Mouse (Mus musculus): ENCODE measurements at regions not wholly inside any gene's neighbourhood (a gene's known extent, or its start where the extent isn't known, plus 50 kb on each side); places are given as distances from the start of the nearest gene placed in this dataset.
A peak's percentile ranks its signal among the peaks of the same experiment; 100 is the strongest.

DNA sequence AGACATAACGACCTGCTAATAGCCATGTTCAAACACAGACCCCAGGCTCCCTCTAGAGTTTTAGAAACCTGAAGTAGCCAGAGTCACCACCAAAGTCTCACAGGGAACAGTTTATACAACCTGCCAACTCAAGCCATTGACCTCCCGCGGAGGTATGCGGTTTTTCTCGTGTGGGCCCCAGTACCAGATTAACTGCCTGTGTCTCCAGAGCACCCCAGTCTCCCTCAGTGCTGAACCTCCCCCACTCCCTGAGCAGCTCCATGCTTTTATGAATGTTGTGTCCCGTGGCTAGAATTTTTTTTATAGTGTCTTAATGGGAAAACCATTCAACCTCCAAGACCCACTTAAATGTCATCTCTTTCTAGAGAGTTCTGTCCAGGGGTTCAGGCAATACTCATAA is 98.5 kb upstream of the Gm34302 start:
- Histone ChIP-seq H3K27me3 (replicated peaks; ENCODE audit: control insufficient read depth, insufficient read depth, low read length) (no peaks in the 10 kb centered on the region), H3K36me3 (ENCODE audit: control insufficient read depth, insufficient read depth, low read length) (no peaks in the 10 kb centered on the region), H3K4me2 (ENCODE audit: low read depth, low read length) (no peak overlapping the region), H3K27ac (ENCODE audit: low read length) (no peak overlapping the region), H3K9me3 (ENCODE audit: control insufficient read depth, low read length) (no peaks in the 10 kb centered on the region), H3K4me1 (ENCODE audit: control insufficient read depth, insufficient read depth, low read length) (no peaks in the 10 kb centered on the region), H3K4me3 (ENCODE audit: low read length) (no peak overlapping the region), H3K9ac (ENCODE audit: low read depth, low read length) (no peak overlapping the region)
- no peak for ATAC-seq
- 35% methylated on average over 6 of the region's 6 CpGs for WGBS

GRCm38 (mm10) chr3:63570607-63571353 is 87.1 kb upstream of the Gm34302 start:
- H3K27ac ChIP-seq (ENCODE audit: low read length), result no peak overlapping the region
- ATAC-seq, result peak; percentile 68

DNA sequence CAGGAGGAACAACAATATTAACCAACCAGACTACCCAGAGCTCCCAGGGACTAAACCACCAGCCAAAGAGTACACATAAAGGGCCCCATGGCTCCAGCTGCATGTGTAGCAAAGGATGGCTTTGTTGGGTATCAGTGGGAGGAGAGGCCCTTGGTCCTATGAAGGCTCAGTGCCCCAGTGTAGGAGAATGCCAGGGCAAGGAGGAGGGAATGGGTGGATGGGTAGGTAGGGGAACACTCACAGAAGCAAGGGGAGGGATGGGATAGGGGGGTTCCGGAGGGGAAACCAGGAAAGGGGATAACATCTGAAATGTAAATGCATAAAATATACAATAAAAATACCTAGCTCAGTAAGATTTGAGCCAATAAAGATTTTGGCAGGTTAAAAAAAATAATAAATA is 86.4 kb upstream of the Gm34302 start:
- Histone ChIP-seq H3K4me2 (ENCODE audit: low read depth, low read length) (no peak overlapping the region), H3K9me3 (ENCODE audit: control insufficient read depth, low read length) (no peaks in the 10 kb centered on the region), H3K4me3 (ENCODE audit: low read length) (no peak overlapping the region), H3K9ac (ENCODE audit: low read depth, low read length) (no peak overlapping the region), H3K36me3 (ENCODE audit: control insufficient read depth, insufficient read depth, low read length) (no peaks in the 10 kb centered on the region), H3K27me3 (replicated peaks; ENCODE audit: control insufficient read depth, insufficient read depth, low read length) (no peaks in the 10 kb centered on the region), H3K27ac (ENCODE audit: low read length) (no peak overlapping the region), H3K4me1 (ENCODE audit: control insufficient read depth, insufficient read depth, low read length) (no peaks in the 10 kb centered on the region)
- 85% methylated on average over 1 of the region's 1 CpGs for WGBS
- 0 out of 2 replicates have a peak, but pooled peaks have one; percentile 33 for ATAC-seq

More at GRCm38 (mm10) chr3:63570607-63571353, 87.1 kb upstream of the Gm34302 start:
- Histone ChIP-seq H3K36me3 (ENCODE audit: control insufficient read depth, insufficient read depth, low read length) (no peaks in the 10 kb centered on the region), H3K4me1 (ENCODE audit: control insufficient read depth, insufficient read depth, low read length) (no peaks in the 10 kb centered on the region), H3K4me2 (ENCODE audit: low read depth, low read length) (no peak overlapping the region), H3K27me3 (replicated peaks; ENCODE audit: control insufficient read depth, insufficient read depth, low read length) (no peaks in the 10 kb centered on the region), H3K4me3 (ENCODE audit: low read length) (no peak overlapping the region), H3K9ac (ENCODE audit: low read depth, low read length) (no peak overlapping the region), H3K9me3 (ENCODE audit: control insufficient read depth, low read length) (no peaks in the 10 kb centered on the region)
- 38% methylated on average over 7 of the region's 7 CpGs for WGBS

- whole genome bisulfite sequencing, result 79% methylated on average over 7 of the region's 7 CpGs
- Histone ChIP-seq H3K36me3 (ENCODE audit: control insufficient read depth, insufficient read depth, low read length) (no peaks in the 10 kb centered on the region), H3K9ac (ENCODE audit: low read depth, low read length) (no peak overlapping the region), H3K27ac (ENCODE audit: low read length) (no peak overlapping the region), H3K9me3 (ENCODE audit: control insufficient read depth, low read length) (no peaks in the 10 kb centered on the region), H3K4me1 (ENCODE audit: control insufficient read depth, insufficient read depth, low read length) (no peaks in the 10 kb centered on the region), H3K4me2 (ENCODE audit: low read depth, low read length) (no peak overlapping the region), H3K27me3 (replicated peaks; ENCODE audit: control insufficient read depth, insufficient read depth, low read length) (no peaks in the 10 kb centered on the region), H3K4me3 (ENCODE audit: low read length) (no peak overlapping the region)
- no peak for ATAC-seq
These were observed 85.4 kb upstream of the Gm34302 start for GRCm38 (mm10) chr3:63569004-63569596.

DNA sequence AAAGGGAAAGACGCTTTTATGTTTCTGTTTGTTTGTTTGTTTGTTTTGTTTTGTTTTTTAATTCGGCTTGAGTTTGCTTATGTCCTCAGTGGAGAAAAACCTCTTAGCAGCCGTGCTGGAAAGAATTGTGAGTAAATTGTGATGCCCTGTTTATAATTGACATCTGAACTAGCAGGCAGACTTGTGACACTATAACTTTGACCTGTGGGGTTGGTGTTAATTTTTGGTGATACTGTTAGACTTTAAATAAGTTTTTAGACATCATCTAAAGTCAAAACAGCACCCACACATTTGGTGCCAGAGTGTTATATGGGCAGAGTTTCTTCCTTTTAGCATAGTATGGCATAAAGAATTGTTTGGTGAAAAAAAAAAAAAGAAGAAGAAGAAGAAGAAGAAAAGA is 84.0 kb upstream of the Gm34302 start:
- H3K9ac ChIP-seq (ENCODE audit: low read depth, low read length), result no peak overlapping the region
- no peaks in the 10 kb centered on the region for H3K4me1 ChIP-seq (ENCODE audit: control insufficient read depth, insufficient read depth, low read length)
- H3K36me3 ChIP-seq (ENCODE audit: control insufficient read depth, insufficient read depth, low read length), result no peaks in the 10 kb centered on the region
- no peak overlapping the region for H3K4me2 ChIP-seq (ENCODE audit: low read depth, low read length)
- no peak overlapping the region for H3K27ac ChIP-seq (ENCODE audit: low read length)
- H3K27me3 ChIP-seq (replicated peaks; ENCODE audit: control insufficient read depth, insufficient read depth, low read length), result no peaks in the 10 kb centered on the region
- no peak for ATAC-seq
- no peak overlapping the region for H3K4me3 ChIP-seq (ENCODE audit: low read length)
- WGBS, result 84% methylated on average over 3 of the region's 3 CpGs
- H3K9me3 ChIP-seq (ENCODE audit: control insufficient read depth, low read length), result no peaks in the 10 kb centered on the region

DNA sequence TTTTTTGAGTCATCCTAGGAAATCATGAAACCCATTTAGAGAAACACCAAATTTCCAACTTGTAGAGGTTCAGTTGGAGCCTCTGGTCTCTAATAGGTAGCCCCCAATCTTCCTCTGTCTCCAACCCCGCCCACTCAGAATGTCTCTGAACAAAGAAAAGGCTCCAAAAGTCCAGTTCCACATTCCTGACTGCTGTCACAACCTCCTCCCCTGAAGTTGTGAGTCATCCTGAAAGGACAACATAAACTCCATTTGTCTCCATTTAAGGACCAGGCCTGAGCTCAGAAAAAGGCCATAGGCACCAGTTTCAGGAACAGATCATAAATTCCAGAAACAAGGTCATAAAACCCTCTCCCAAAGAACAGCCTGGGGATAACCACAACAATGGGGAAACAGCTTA is 79.4 kb upstream of the Gm34302 start:
- ATAC-seq, result peak; percentile 13; the same call in 1 of the 2 replicates
- H3K4me1 ChIP-seq (ENCODE audit: control insufficient read depth, insufficient read depth, low read length), result no peaks in the 10 kb centered on the region
- H3K9me3 ChIP-seq (ENCODE audit: control insufficient read depth, low read length), result no peaks in the 10 kb centered on the region
- H3K27ac ChIP-seq (ENCODE audit: low read length), result no peak overlapping the region
- no peak overlapping the region for H3K4me2 ChIP-seq (ENCODE audit: low read depth, low read length)
- H3K27me3 ChIP-seq (replicated peaks; ENCODE audit: control insufficient read depth, insufficient read depth, low read length), result no peaks in the 10 kb centered on the region
- no peak overlapping the region for H3K9ac ChIP-seq (ENCODE audit: low read depth, low read length)
- no peak overlapping the region for H3K4me3 ChIP-seq (ENCODE audit: low read length)
- no peaks in the 10 kb centered on the region for H3K36me3 ChIP-seq (ENCODE audit: control insufficient read depth, insufficient read depth, low read length)
- 71% methylated on average over 1 of the region's 1 CpGs for WGBS

- no peak overlapping the region for H3K27ac ChIP-seq (ENCODE audit: low read length)
- H3K36me3 ChIP-seq (ENCODE audit: control insufficient read depth, insufficient read depth, low read length), result no peaks in the 10 kb centered on the region
- H3K4me2 ChIP-seq (ENCODE audit: low read depth, low read length), result no peak overlapping the region
- no peaks in the 10 kb centered on the region for H3K9me3 ChIP-seq (ENCODE audit: control insufficient read depth, low read length)
- H3K27me3 ChIP-seq (replicated peaks; ENCODE audit: control insufficient read depth, insufficient read depth, low read length), result no peaks in the 10 kb centered on the region
- no peaks in the 10 kb centered on the region for H3K4me1 ChIP-seq (ENCODE audit: control insufficient read depth, insufficient read depth, low read length)
- ATAC-seq, result no peak
- no peak overlapping the region for H3K4me3 ChIP-seq (ENCODE audit: low read length)
- no peak overlapping the region for H3K9ac ChIP-seq (ENCODE audit: low read depth, low read length)
These were observed 78.9 kb upstream of the Gm34302 start for GRCm38 (mm10) chr3:63562532-63562931.

DNA sequence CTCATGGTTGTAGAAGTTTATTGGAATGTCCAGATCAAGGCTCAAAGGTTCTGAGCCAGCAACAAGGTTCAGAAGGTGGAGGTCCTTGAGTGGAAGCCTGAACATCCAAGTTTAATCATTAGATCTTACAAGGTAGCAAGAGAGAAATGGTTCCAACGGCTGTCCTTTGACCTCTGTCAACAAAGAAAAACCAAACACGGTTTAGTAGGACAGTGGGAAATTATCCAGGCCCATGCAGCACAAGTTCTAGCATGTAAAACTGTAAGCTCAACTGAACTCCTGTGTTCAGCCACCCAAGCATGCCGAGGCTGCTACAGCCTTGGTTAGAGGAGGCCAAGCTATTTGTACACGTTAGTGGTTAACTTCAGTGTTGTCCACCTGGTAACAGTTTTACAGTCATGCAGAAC is 77.1 kb upstream of the Gm34302 start:
- H3K27me3 ChIP-seq (replicated peaks; ENCODE audit: control insufficient read depth, insufficient read depth, low read length), result no peaks in the 10 kb centered on the region
- ATAC-seq, result peak; percentile 21; the same call in 1 of the 2 replicates
- WGBS, result 43% methylated on average over 4 of the region's 4 CpGs
- H3K9ac ChIP-seq (ENCODE audit: low read depth, low read length), result no peak overlapping the region
- no peaks in the 10 kb centered on the region for H3K4me1 ChIP-seq (ENCODE audit: control insufficient read depth, insufficient read depth, low read length)
- H3K27ac ChIP-seq (ENCODE audit: low read length), result no peak overlapping the region
- H3K36me3 ChIP-seq (ENCODE audit: control insufficient read depth, insufficient read depth, low read length), result no peaks in the 10 kb centered on the region
- no peaks in the 10 kb centered on the region for H3K9me3 ChIP-seq (ENCODE audit: control insufficient read depth, low read length)
- H3K4me2 ChIP-seq (ENCODE audit: low read depth, low read length), result no peak overlapping the region
- H3K4me3 ChIP-seq (ENCODE audit: low read length), result no peak overlapping the region

GRCm38 (mm10) chr3:63556741-63557140 is 73.1 kb upstream of the Gm34302 start:
- Histone ChIP-seq H3K27me3 (replicated peaks; ENCODE audit: control insufficient read depth, insufficient read depth, low read length) (no peaks in the 10 kb centered on the region), H3K4me1 (ENCODE audit: control insufficient read depth, insufficient read depth, low read length) (no peaks in the 10 kb centered on the region), H3K27ac (ENCODE audit: low read length) (no peak overlapping the region), H3K36me3 (ENCODE audit: control insufficient read depth, insufficient read depth, low read length) (no peaks in the 10 kb centered on the region), H3K4me3 (ENCODE audit: low read length) (no peak overlapping the region), H3K9ac (ENCODE audit: low read depth, low read length) (no peak overlapping the region), H3K4me2 (ENCODE audit: low read depth, low read length) (no peak overlapping the region), H3K9me3 (ENCODE audit: control insufficient read depth, low read length) (no peaks in the 10 kb centered on the region)
- ATAC-seq, result no peak
- WGBS, result 96% methylated on average over 1 of the region's 1 CpGs
